Mouse (Mus musculus): ENCODE results near the gene Zfp473. TPM values are rescaled to one million over a fixed set of nuclear protein-coding genes. Genes with fewer than 3 reads are reported as not detected.
"Not testable (repeated sequence)": the region's sequence is repeated elsewhere in the genome, so short reads cannot be mapped to it uniquely, and the experiment has no call there.

The Zfp473 gene
- total RNA-seq, 2 experiments from 2014 or later = 0.31 to 0.37 TPM

DNA sequence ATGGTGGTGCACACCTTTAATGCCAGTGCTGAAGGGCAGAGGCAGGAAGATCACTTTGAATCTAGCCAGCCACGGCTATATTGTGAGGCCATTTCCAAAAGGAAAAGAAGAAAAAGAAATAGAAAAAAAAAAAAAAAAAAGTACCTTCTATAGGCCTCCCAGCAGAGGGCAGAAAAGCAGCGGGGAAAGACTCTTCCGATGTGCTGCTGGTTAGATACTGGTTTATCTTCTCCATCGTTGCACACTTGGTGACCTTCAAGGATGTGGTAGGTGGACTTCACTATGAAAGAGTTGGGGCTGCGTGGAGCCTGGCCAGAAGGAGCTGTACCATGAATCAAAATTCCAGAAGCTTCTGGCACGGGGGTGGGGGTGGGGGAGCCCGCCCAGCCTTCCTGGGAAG is 26.5 kb downstream of the Zfp473 start:
- peak in 1 of 2 experiments; percentile 13 for DNase-seq (ENCODE audit: extremely low spot score in 1 of 2, low spot score in 1 of 2)

DNA sequence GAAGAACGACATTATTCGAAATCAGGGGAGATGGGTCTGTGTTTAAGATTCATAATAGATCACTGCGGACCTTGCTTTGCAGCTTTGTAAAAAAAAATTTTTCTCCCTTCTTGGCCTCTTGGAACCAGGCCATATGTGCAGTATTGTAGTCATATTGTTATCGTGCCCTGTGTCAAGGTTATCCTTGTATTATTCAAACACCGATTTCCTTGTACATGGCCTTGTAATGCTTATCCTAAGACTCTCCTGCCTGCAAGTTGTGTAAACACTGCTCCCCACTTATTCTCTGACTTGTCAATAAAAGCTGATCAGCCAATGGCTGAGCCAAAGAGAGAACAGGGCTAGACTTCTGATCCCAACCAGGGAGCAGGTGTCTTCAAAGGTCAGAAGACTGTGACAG is 28.8 kb downstream of the Zfp473 start:
- DNase-seq (ENCODE audit: extremely low spot score in 1 of 2, low spot score in 1 of 2) = no peak

GRCm38 (mm10) chr7:44709881-44710280 is 41.0 kb downstream of the Zfp473 start:
- no peak for DNase-seq (ENCODE audit: extremely low spot score in 1 of 2, low spot score in 1 of 2)

DNA sequence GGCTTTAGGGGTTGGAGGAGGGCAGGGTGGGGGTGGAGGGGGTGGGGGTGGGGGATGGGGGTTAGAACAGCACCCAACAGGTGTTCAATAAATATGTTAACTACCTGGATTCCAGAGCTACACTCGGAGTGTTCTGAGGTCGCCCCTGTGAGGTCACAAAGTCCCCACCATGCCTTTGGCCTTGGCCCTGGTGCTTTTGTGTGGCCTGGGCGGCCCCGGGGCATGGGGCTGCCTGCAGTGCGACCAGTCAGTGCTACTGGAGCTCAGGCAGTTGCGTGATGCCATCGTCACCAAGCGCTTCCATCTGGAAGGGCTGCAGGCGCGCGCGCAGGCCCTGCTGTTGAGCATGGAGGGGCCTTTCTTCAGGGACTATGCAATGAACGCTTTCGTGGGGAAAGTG is 42.3 kb downstream of the Zfp473 start, which contains the start of gene Izumo2:
Gene Izumo2 (plus strand): TSS at position 169 of the 400 bp plus-strand sequence.
- DNase-seq (ENCODE audit: extremely low spot score in 1 of 2, low spot score in 1 of 2) = no peak

DNA sequence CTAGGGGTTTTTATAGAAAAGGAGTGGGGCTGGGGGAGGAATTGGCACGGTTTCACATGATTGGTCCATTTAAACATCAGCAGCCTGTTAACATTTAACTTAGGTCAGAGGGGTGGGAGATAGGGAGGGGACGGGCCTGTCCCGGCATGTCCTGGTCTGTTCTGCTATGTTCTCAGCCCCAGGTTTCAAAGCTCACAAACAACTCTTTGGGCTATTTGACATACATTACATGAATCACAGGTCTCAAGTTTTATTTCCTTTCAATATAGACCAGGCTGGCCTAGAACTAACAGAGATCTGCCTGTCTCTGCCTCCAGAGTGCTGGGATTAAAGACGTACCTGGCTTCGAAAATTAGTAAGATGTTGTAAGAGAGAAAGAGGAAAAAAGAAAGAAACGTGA is 42.8 kb downstream of the Zfp473 start:
- DNase-seq (ENCODE audit: extremely low spot score in 1 of 2, low spot score in 1 of 2) = not testable (repeated sequence)

DNA sequence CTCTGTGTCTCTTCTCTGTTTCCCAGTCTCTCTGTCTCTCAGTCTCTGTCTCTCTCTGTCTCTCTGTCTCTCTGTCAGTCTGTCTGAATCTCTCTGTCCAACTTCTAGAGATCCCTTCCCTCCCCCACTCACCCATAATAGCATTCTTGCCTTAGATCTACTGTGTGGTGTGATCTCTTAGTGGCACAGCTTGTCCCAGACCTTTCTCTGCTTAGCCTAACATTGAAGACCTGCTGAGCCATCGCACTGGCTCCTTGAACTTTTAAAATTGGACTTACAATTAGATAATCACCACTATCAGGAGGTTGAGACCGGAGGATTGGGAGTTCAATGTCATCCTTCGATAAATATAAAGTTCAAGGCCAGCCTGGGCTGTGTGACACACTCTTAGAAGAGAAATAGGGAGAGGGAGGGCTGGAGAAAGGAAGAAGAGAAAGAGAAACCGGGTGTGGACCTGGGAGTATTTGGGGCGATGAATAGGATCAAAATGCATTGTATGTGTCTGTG is 43.6 kb downstream of the Zfp473 start:
- no peak for DNase-seq (ENCODE audit: extremely low spot score in 1 of 2, low spot score in 1 of 2)

- no peak for DNase-seq (ENCODE audit: extremely low spot score in 1 of 2, low spot score in 1 of 2)
Measured at GRCm38 (mm10) chr7:44706322-44706721, 44.5 kb downstream of the Zfp473 start.

- no peak for DNase-seq (ENCODE audit: extremely low spot score in 1 of 2, low spot score in 1 of 2)
Measured at GRCm38 (mm10) chr7:44705086-44705485, 45.8 kb downstream of the Zfp473 start.

GRCm38 (mm10) chr7:44704363-44704762 is 46.5 kb downstream of the Zfp473 start:
- DNase-seq (ENCODE audit: extremely low spot score in 1 of 2, low spot score in 1 of 2) = peak in 1 of 2 experiments; percentile 64

DNA sequence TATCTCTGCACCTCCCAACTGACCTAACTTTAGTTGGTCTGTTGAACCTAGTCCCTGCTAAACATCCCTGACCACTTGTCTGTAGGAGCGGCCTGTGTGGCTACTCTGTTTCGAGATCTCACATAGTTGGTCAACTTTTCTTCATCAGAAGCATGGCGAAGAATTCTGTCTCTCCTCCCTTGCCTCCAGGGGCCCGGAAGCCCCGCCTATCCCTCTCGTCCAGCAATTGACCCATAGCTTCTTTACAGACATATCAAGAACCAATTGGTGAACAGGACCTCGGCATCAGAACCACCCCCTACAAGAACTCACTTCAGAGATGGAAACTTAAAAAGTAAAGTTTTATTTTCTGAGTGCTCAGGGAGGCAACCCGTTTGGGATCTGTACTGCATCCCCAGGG is 47.9 kb downstream of the Zfp473 start:
- no peak for DNase-seq (ENCODE audit: extremely low spot score in 1 of 2, low spot score in 1 of 2)

DNA sequence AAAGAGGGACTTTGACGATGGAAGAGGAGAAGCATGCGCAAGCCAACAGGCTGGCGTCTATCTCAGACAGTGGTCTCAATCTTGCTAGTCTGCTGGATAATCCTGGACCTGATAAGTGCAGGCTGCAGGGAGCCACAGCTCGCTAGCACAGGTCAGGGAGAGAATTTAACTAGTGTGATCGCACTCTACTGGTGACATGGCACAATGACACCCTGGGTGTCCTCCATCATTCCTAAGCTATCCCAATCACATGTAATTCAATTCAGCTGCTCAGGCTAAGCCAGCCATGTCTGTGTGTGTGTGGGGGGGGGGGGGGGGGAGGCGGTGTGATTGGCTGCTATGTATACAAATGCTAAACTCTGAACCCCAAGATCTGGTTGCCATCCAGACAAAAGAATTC is 48.9 kb downstream of the Zfp473 start:
- no peak for DNase-seq (ENCODE audit: extremely low spot score in 1 of 2, low spot score in 1 of 2)

DNA sequence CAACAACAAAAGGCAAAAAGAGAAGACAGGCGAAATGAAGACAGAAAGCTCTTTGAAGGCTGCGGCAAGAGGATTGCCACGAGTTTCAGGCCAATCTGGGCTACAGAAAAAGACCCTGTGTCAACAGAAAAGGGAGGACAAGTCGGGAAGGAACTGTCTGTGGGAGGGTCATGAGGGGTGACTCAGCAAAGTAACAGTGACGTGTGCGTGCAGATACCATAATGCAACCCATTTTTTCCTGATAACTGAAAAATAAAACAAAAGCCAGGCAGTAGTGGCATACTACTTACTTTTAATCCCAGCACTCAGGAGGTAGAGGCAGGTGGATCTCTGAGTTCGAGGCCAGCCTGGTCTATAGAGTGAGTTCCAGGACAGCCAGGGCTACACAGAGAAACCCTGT is 52.9 kb downstream of the Zfp473 start:
- no peak for DNase-seq (ENCODE audit: extremely low spot score in 1 of 2, low spot score in 1 of 2)

DNA sequence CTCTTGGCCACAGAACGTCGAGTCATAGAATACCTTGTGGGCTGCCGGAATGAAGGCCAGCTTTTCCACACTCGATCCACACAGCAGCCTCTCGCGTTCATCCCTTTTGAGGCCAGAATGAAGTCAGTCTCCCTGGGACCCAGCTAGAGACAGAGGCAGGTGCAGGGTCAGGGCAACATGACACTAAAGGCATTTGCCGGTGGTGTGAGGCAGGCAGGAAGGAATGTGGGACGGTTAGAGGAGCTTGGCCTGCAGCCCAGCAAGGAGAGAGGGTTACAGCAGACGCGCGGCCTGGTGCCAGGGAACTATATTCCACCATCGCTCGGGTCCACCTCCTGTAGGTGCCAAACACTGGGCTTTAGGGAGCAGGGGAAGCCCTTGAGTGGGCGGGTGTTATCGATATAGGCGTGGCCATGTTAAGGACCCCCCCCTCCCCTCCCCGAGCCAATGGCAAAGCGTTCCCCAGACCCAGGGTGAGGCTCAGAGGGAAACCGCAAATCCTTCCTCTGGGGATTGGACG is 53.6 kb downstream of the Zfp473 start:
- DNase-seq (ENCODE audit: extremely low spot score in 1 of 2, low spot score in 1 of 2) = no peak

DNA sequence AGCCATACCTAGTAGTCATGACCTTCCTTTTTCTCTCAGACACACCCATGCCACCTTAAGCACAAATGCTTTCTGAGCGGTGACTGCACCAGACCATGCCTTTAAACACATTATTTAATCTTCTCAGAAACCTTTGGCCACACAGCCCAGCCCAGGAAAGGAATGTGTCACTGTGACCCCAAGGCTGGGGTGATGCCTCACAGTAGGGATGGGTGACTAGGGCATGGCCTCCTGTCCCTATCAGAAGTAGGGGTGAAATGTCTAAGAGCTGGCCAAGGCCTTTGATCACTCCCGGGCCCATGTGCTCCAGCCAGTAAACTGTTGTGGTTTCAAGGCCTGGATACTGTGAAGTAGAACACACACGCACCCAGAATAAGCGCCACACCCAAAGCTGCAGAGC is 55.6 kb downstream of the Zfp473 start:
- no peak for DNase-seq (ENCODE audit: extremely low spot score in 1 of 2, low spot score in 1 of 2)

- DNase-seq (ENCODE audit: extremely low spot score in 1 of 2, low spot score in 1 of 2) = no peak
Measured at GRCm38 (mm10) chr7:44693427-44694175, 57.2 kb downstream of the Zfp473 start.

GRCm38 (mm10) chr7:44689331-44689730 is 61.5 kb downstream of the Zfp473 start:
- no peak for DNase-seq (ENCODE audit: extremely low spot score in 1 of 2, low spot score in 1 of 2)

- no peak for DNase-seq (ENCODE audit: extremely low spot score in 1 of 2, low spot score in 1 of 2)
Measured at GRCm38 (mm10) chr7:44688890-44689289, 62.0 kb downstream of the Zfp473 start.

DNA sequence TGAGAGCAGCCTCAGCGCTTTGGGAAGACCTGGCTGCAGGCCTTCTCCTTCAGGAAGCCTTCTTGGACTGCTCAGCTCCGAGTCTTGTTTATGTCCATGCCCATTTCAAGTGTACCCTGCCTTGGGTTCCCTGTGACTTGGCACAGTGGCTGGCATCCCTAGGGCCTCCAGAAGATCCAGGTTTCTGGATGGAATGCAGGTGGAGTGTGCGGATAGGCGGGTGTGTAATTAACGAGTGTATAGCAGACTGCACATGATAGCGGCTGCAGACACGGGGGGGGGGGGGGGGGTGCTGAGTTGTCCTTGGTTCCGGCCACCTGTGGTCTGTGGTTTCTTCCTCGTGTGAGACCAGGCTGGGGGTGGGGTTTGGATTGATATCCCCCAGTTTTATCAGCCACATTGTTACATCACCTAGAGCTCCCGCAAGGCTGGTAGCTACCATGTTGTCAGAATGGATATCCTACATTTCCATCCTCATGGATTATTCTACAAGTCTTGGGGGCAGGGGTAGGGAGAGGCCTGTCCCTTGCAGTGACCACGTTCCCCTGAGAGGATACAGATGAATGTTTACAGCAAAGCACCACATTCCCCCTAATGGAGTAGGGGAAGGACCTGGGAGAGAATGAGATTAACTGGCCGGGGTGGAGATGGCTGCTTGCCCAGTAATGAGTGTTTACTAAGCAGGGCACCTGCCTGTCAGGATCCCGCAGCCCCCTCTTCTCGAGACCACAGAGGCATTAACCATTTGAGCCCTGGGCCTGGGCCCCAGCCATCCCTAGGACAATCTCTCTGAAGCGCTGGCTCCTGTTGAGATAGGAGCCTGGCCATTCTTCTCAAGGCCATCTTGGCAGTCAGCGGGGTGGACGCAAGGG is 65.1 kb downstream of the Zfp473 start:
- no peak for DNase-seq (ENCODE audit: extremely low spot score in 1 of 2, low spot score in 1 of 2)

GRCm38 (mm10) chr7:44683656-44684055 is 67.2 kb downstream of the Zfp473 start:
- DNase-seq (ENCODE audit: extremely low spot score in 1 of 2, low spot score in 1 of 2) = no peak
